28 mouse cellular contexts compared by ENCODE assay signal in genomic region chr11:109339155-109339938, GRCm38 (mm10). TPM values are rescaled to one million over a fixed set of nuclear protein-coding genes. Genes with fewer than 3 reads are reported as not detected.
"Had no signal": no experiment of that assay in that cellular context is flagged by ENCODE, and none has a peak within 500 bp of the region (broad histone marks: within the 10 kb centered on the region; RNA-seq: fewer than 3 reads in every experiment).

No protein-coding gene starts in this region.

- H3K9ac ChIP-seq: heart, embryonic 13.5 days; heart, embryonic 15.5 days; hindbrain, embryonic 13.5 days; hindbrain, embryonic 15.5 days; kidney, embryonic 15.5 days; limb, embryonic 13.5 days; limb, embryonic 15.5 days; liver, embryonic 13.5 days; liver, embryonic 15.5 days had no signal

- H3K27me3 ChIP-seq: heart, embryonic 15.5 days; hindbrain, embryonic 13.5 days; hindbrain, embryonic 15.5 days; kidney, embryonic 15.5 days; limb, embryonic 13.5 days; limb, embryonic 15.5 days; liver, embryonic 13.5 days; liver, embryonic 15.5 days had no signal

- H3K4me1 ChIP-seq: hindbrain, embryonic 15.5 days had no signal

- H3K4me3 ChIP-seq: heart, embryonic 10.5 days; heart, embryonic 13.5 days; heart, embryonic 15.5 days; hindbrain, embryonic 13.5 days; hindbrain, embryonic 15.5 days; kidney, embryonic 15.5 days; limb, embryonic 13.5 days; limb, embryonic 15.5 days; liver, embryonic 13.5 days; liver, embryonic 15.5 days had no signal

- H3K9me3 ChIP-seq: heart, embryonic 10.5 days; heart, embryonic 13.5 days; heart, embryonic 15.5 days; hindbrain, embryonic 13.5 days; hindbrain, embryonic 15.5 days; kidney, embryonic 15.5 days; limb, embryonic 13.5 days; limb, embryonic 15.5 days; liver, embryonic 13.5 days; liver, embryonic 15.5 days had no signal

- H3K36me3 ChIP-seq: heart, embryonic 10.5 days; heart, embryonic 13.5 days; heart, embryonic 15.5 days; hindbrain, embryonic 13.5 days; hindbrain, embryonic 15.5 days; kidney, embryonic 15.5 days; limb, embryonic 13.5 days; limb, embryonic 15.5 days; liver, embryonic 13.5 days; liver, embryonic 15.5 days had no signal

- H3K27ac ChIP-seq: heart, embryonic 10.5 days; heart, embryonic 13.5 days; heart, embryonic 15.5 days; hindbrain, embryonic 13.5 days; hindbrain, embryonic 15.5 days; hindbrain, postnatal 0 days; kidney, embryonic 15.5 days; kidney, postnatal 0 days; limb, embryonic 13.5 days; limb, embryonic 15.5 days; liver, embryonic 13.5 days; liver, embryonic 15.5 days had no signal

- ATAC-seq: hindbrain, postnatal 0 days; intestine, embryonic 16.5 days had no signal

- DNase-seq: gastrocnemius, postnatal 14 days; gastrocnemius, postnatal 36 days; heart, adult 18-20 months; heart, postnatal 14 days; heart, postnatal 36 days; kidney, adult 11 months; kidney, adult 2 months; kidney, adult 9 months; kidney, postnatal 14 days; kidney, postnatal 36 days; layer of hippocampus, adult 9-11 months; layer of hippocampus, postnatal 36 days; left cerebral cortex, postnatal 4 days; liver, embryonic 13.5 days had no signal

- H3K4me2 ChIP-seq: heart, embryonic 13.5 days; heart, embryonic 15.5 days; hindbrain, embryonic 13.5 days; hindbrain, embryonic 15.5 days; kidney, embryonic 15.5 days; limb, embryonic 13.5 days; limb, embryonic 15.5 days; liver, embryonic 13.5 days; liver, embryonic 15.5 days had no signal

RNA-seq across cellular contexts. Expression of gene Rgs9, which starts 41.4 kb away (rescaled TPM):
- total RNA-seq: gastrocnemius, adult 18-20 months; gastrocnemius, adult 8-10 months; gastrocnemius, postnatal 36 days had no signal
